ENCODE assay signal across 8 mouse cellular contexts in genomic region chr12:29290591-29291351, GRCm38 (mm10).
DNase-seq lines count a peak whose midpoint lies in the region; ATAC-seq lines count a peak whose summit lies in the region.

No protein-coding gene starts in this region.

- peak overlapping the region; percentile 55 for H3K4me2 ChIP-seq in hindbrain, embryonic 15.5 days

- H3K9ac ChIP-seq in hindbrain, embryonic 15.5 days = peak overlapping the region; percentile 37

- peak; percentile 75 for DNase-seq in T-cell, adult 2 months (ENCODE audit: low spot score)
- peak; percentile 97 for DNase-seq in cerebellum, postnatal 25 days
- peak; percentile 98 for DNase-seq in gastrocnemius, adult 18-20 months (ENCODE audit: low spot score)
- peak; percentile 97 to 98 for DNase-seq in layer of hippocampus, postnatal 36 days
- peak; percentile 98 for DNase-seq in lung, postnatal 25 days (ENCODE audit: low spot score)
- DNase-seq in retina, adult 2 months (ENCODE audit: low read depth, low spot score) = peak; percentile 95
- DNase-seq in thymus, postnatal 25 days = peak; percentile 77

- peaks cover 17% of the 10 kb centered on the region for H3K4me1 ChIP-seq in hindbrain, embryonic 15.5 days (replicated peaks)

- 9% methylated on average over 23 of the region's 23 CpGs for WGBS in hindbrain, embryonic 15.5 days

- peak overlapping the region; percentile 88 for H3K27ac ChIP-seq in hindbrain, embryonic 15.5 days (replicated peaks)

- no peaks in the 10 kb centered on the region for H3K36me3 ChIP-seq in hindbrain, embryonic 15.5 days

- H3K27me3 ChIP-seq in hindbrain, embryonic 15.5 days = no peaks in the 10 kb centered on the region

- H3K4me3 ChIP-seq in hindbrain, embryonic 15.5 days = peak overlapping the region; percentile 30

- no peaks in the 10 kb centered on the region for H3K9me3 ChIP-seq in hindbrain, embryonic 15.5 days

- ATAC-seq in hindbrain, embryonic 15.5 days (ENCODE audit: low FRiP score, low read depth) = peak; percentile 99

Comparison
In these comparisons a context has a peak if more than half of its experiments do, and no peak if none do; other contexts are left out.
1. Peak in every context shown above with its lines: DNase-seq, ATAC-seq, H3K4me3 ChIP-seq and H3K27ac ChIP-seq.